Mouse (Mus musculus) lung, adult 18-20 months (tissue): ENCODE data around the gene Atrnl1.

ENCODE experiments used
- DNase-seq, 2 experiments: peaks; one replicate each; pipeline ENCODE4 v3.0.0; 2022; ENCODE audit warnings: mixed read lengths in 2 of 2

Gene Atrnl1

GRCm38 (mm10) chr19:57713138-57713537 is 102.3 kb downstream of the Atrnl1 start:
- peak; percentile 19 to 44 for DNase-seq

- peak; percentile 46 to 69 for DNase-seq
Observed at GRCm38 (mm10) chr19:57724920-57725319, 114.1 kb downstream of the Atrnl1 start.

GRCm38 (mm10) chr19:57725326-57725725 is 114.5 kb downstream of the Atrnl1 start:
- DNase-seq, result no peak

GRCm38 (mm10) chr19:57727009-57727408 is 116.2 kb downstream of the Atrnl1 start:
- DNase-seq, result no peak

GRCm38 (mm10) chr19:57737475-57737874 is 126.6 kb downstream of the Atrnl1 start:
- no peak for DNase-seq

- DNase-seq, result peak in 1 of 2 experiments; percentile 4
Observed at GRCm38 (mm10) chr19:57745579-57745978, 134.7 kb downstream of the Atrnl1 start.

- no peak for DNase-seq
Observed at GRCm38 (mm10) chr19:57746553-57746952, 135.7 kb downstream of the Atrnl1 start.

- no peak for DNase-seq
Observed at GRCm38 (mm10) chr19:57752189-57752588, 141.4 kb downstream of the Atrnl1 start.

- peak; percentile 5 to 38 for DNase-seq
Observed at GRCm38 (mm10) chr19:57762526-57762925, 151.7 kb downstream of the Atrnl1 start.

GRCm38 (mm10) chr19:57764576-57765371 is 153.9 kb downstream of the Atrnl1 start:
- DNase-seq, result no peak

- DNase-seq, result no peak
Observed at GRCm38 (mm10) chr19:57767051-57767450, 156.2 kb downstream of the Atrnl1 start.

GRCm38 (mm10) chr19:57768661-57769060 is 157.8 kb downstream of the Atrnl1 start:
- DNase-seq, result no peak

- no peak for DNase-seq
Observed at GRCm38 (mm10) chr19:57782366-57783089, 171.7 kb downstream of the Atrnl1 start.

GRCm38 (mm10) chr19:57786699-57787098 is 175.9 kb downstream of the Atrnl1 start:
- no peak for DNase-seq

- no peak for DNase-seq
Observed at GRCm38 (mm10) chr19:57802207-57802606, 191.4 kb downstream of the Atrnl1 start.

GRCm38 (mm10) chr19:57802771-57803482 is 192.1 kb downstream of the Atrnl1 start:
- DNase-seq, result no peak

GRCm38 (mm10) chr19:57803483-57803820 is 192.6 kb downstream of the Atrnl1 start:
- no peak for DNase-seq

GRCm38 (mm10) chr19:57808363-57808762 is 197.5 kb downstream of the Atrnl1 start:
- DNase-seq, result no peak

GRCm38 (mm10) chr19:57814291-57814690 is 203.5 kb downstream of the Atrnl1 start:
- no peak for DNase-seq

- DNase-seq, result peak in 1 of 2 experiments; percentile 21
Observed at GRCm38 (mm10) chr19:57816221-57816996, 205.6 kb downstream of the Atrnl1 start.

- no peak for DNase-seq
Observed at GRCm38 (mm10) chr19:57817736-57818135, 206.9 kb downstream of the Atrnl1 start.

- no peak for DNase-seq
Observed at GRCm38 (mm10) chr19:57823446-57823845, 212.6 kb downstream of the Atrnl1 start.
